Mouse (Mus musculus) spleen, postnatal 10 days (tissue): Measurements from ENCODE around the gene Dhrs4.

Source experiments
- DNase-seq, 2 experiments: peaks; one replicate each; pipeline ENCODE4 v3.0.0; 2021 to 2022; ENCODE audit warnings: low spot score in 2 of 2

Dhrs4 gene

GRCm38 (mm10) chr14:55478651-55479599 lies at the start of gene Dhrs4:
Gene Dhrs4, plus strand, starts transcription at chr14:55478758.
- DNase-seq, result peak; percentile 84 to 85

- DNase-seq, result no peak
Measured at GRCm38 (mm10) chr14:55430255-55430654, 48.3 kb upstream of the Dhrs4 start.

- DNase-seq, result no peak
Measured at GRCm38 (mm10) chr14:55433052-55433451, 45.5 kb upstream of the Dhrs4 start.

- no peak for DNase-seq
Measured at GRCm38 (mm10) chr14:55434825-55435224, 43.7 kb upstream of the Dhrs4 start.

GRCm38 (mm10) chr14:55437118-55437517 lies 41.4 kb upstream of the Dhrs4 start:
- no peak for DNase-seq

GRCm38 (mm10) chr14:55438193-55438784 lies 40.3 kb upstream of the Dhrs4 start:
- peak; percentile 39 to 69 for DNase-seq

GRCm38 (mm10) chr14:55457693-55458092 lies 20.9 kb upstream of the Dhrs4 start:
- no peak for DNase-seq

- peak; percentile 50 to 77 for DNase-seq
Measured at GRCm38 (mm10) chr14:55458273-55458672, 20.3 kb upstream of the Dhrs4 start.

GRCm38 (mm10) chr14:55458761-55459160 lies 19.8 kb upstream of the Dhrs4 start:
- DNase-seq, result no peak

GRCm38 (mm10) chr14:55459796-55460195 lies 18.8 kb upstream of the Dhrs4 start:
- no peak for DNase-seq

- no peak for DNase-seq
Measured at GRCm38 (mm10) chr14:55460297-55460696, 18.3 kb upstream of the Dhrs4 start.

- DNase-seq, result no peak
Measured at GRCm38 (mm10) chr14:55461757-55462156, 16.8 kb upstream of the Dhrs4 start.

- DNase-seq, result no peak
Measured at GRCm38 (mm10) chr14:55466481-55466880, 12.1 kb upstream of the Dhrs4 start.

- DNase-seq, result no peak
Measured at GRCm38 (mm10) chr14:55467108-55467507, 11.4 kb upstream of the Dhrs4 start.

GRCm38 (mm10) chr14:55468301-55468741 lies 10.2 kb upstream of the Dhrs4 start:
- no peak for DNase-seq

- no peak for DNase-seq
Measured at GRCm38 (mm10) chr14:55469041-55469440, 9.5 kb upstream of the Dhrs4 start.

- no peak for DNase-seq
Measured at GRCm38 (mm10) chr14:55469821-55470220, 8.7 kb upstream of the Dhrs4 start.

GRCm38 (mm10) chr14:55470806-55471205 lies 7.8 kb upstream of the Dhrs4 start:
- DNase-seq, result no peak

GRCm38 (mm10) chr14:55475654-55476053 lies 2.9 kb upstream of the Dhrs4 start:
- DNase-seq, result no peak

- DNase-seq, result no peak
Measured at GRCm38 (mm10) chr14:55477421-55477820, 1.1 kb upstream of the Dhrs4 start.

- no peak for DNase-seq
Measured at GRCm38 (mm10) chr14:55477829-55478228, 729 bp upstream of the Dhrs4 start.

- no peak for DNase-seq
Measured at GRCm38 (mm10) chr14:55479629-55480028, 1.1 kb downstream of the Dhrs4 start.
